Mouse (Mus musculus) lung, adult 2 months (tissue): ENCODE data around the gene Rpl29. TPM values are rescaled to one million over a fixed set of nuclear protein-coding genes. Genes with fewer than 3 reads are reported as not detected.

Source experiments
- DNase-seq: peaks from one replicate; pipeline ENCODE4 v3.0.0; 2022
- H3K4me1 ChIP-seq: fragments of 200-500 bp; 2 replicates; pipeline ENCODE4 v1.6.1; 2011; ENCODE audit warnings: low read length; ENCODE audit not compliant: control insufficient read depth, insufficient read depth
- H3K4me3 ChIP-seq: fragments of 200-500 bp; replicated peaks from 2 replicates; pipeline ENCODE3; 2011; ENCODE audit warnings: low read depth, mild to moderate bottlenecking, control low read depth, low read length; ENCODE audit errors: extremely low read depth
- CTCF ChIP-seq: fragments of 200-500 bp; IDR thresholded peaks from 2 replicates; pipeline ENCODE4 v1.5.1; 2011; ENCODE audit warnings: mild to moderate bottlenecking, low read length, control low read depth; ENCODE audit not compliant: insufficient read depth
- POLR2A ChIP-seq: fragments of 200-500 bp; IDR thresholded peaks from 2 replicates; pipeline ENCODE4 v1.6.1; 2011; ENCODE audit warnings: low read depth, mild to moderate bottlenecking, control low read depth, low read length, borderline replicate concordance; ENCODE audit errors: extremely low read depth
- WGBS: fragments of 180-500 bp; shearing (Covaris S2); methylation state at CpG from one replicate; pipeline ENCODE4 v1.1.7; 2018; 5-methylcytosine and 5-hydroxymethylcytosine counted together
- polyA plus RNA-seq: library from polyadenylated mRNA; depleted of rRNA; stranded (reverse); fragments of >200 nt; gene quantifications from 2 replicates; pipeline ENCODE4 v1.2.3, GENCODE M21; 2012

Rpl29 gene
- polyA plus RNA-seq, 1 experiment: 319 TPM

DNA sequence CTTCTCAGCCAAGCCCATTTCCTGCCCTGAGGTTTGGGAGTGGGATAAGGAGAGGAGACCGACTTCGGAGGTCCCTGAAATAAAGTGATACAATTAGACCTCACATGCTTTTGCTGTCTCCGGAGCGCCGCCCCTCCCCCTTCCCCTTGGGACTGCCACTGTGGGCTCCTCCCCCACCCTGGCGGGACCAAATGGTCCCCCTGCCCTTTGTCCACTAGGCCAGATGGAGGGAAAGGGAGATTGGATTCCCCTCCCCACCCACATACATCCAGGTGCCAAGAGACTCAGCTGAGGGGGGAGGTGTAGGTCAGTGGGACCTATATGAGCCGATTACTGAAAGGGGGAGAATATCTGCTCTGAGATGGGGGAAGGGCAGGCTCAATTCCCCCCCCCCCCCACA is 23.6 kb downstream of the Rpl29 start:
- WGBS: 20% methylated on average over 7 of the region's 7 CpGs
- peaks cover 19% of the 10 kb centered on the region for H3K4me1 ChIP-seq
- H3K4me3 ChIP-seq: no peak overlapping the region
- TF ChIP-seq POLR2A (no peak), CTCF (no peak)
- DNase-seq: no peak

DNA sequence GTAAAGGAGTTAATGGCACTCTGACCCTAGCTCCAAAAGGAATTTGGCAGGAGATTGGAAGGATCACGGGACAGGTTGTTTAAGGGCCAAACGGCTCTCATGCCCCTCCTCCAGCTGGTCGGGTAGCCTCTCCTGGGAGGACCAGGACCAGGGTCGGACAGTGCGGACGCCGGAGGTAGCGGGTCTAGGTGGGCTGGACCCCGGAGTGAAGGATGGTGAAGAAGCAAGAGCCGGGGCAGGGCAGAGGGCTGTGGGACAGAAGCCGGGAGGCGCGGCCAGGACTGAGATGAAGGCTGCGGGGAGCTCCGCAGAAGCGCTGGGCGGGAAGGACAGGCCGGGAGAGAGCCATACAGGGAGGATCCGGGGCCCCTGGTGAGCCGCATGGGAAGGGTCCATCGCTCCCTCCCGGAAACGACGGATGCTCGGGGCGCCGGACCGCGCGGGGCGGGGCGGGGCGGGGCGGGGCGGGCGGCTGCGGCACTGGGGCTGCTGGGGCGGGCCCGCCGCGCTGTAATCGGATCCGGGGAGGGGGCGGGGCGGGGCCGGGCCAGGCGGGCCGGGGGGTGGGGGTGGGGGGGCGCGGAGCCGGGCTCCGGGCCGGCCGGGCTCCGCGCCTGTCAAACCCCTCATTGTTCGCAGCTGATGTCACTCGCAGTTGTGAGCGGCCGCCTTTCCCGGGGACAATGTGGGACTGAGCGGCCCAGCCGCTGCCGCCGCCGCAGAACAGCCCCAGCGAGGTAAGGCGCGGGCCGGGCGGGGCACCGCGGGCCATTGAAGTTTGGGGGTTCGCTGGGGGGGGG is 24.2 kb downstream of the Rpl29 start, which contains the start of gene Pcbp4:
Pcbp4 (plus strand) TSS at position 21 of the 800 bp plus-strand sequence.
- under 1% methylated on average over 40 of the region's 74 CpGs for WGBS
- Histone ChIP-seq H3K4me1 (peaks cover 14% of the 10 kb centered on the region), H3K4me3 (peak within 1 kb of the TSS; percentile 73)
- peak; percentile 68 for DNase-seq
- TF ChIP-seq CTCF: no peak
- TF ChIP-seq POLR2A: no peak; the same call in 1 of the 2 replicates

DNA sequence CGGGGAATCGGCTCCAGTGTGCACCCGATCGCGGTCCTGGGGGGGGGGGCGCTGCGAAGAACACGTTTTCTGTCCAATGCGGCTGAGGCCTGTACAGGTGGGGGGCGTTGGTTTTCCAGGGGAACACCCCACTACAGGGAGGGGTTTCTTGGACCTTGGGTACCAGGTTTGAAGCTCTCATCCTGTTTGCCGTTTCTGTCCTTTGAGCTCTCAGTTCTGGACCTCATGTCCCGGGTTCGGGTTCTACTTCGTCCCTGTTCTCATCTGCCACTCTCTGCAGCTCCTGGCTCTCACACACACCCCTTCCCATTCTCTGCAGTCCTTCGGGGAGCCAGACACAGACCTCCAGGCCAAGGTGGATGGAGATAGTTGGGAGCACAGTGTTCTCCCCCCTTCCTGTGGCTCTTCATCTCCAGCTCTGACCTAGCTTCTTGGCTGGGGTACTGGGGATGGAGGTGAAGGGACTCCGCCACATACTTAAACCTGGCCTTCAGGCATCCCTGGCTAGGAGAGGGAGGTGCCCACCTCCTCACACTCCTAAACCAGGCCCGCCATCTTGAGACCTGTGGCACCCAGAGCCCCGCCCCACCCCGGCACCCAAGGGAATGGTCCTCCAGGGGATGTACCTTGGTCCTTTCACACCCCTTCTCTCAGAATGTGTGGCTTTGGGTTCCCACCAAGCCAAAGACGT is 25.0 kb downstream of the Rpl29 start:
- no peak for DNase-seq
- Histone ChIP-seq H3K4me1 (peaks cover 14% of the 10 kb centered on the region), H3K4me3 (peak overlapping the region; percentile 73)
- WGBS: 18% methylated on average over 18 of the region's 20 CpGs
- TF ChIP-seq POLR2A (no peak), CTCF (no peak)

DNA sequence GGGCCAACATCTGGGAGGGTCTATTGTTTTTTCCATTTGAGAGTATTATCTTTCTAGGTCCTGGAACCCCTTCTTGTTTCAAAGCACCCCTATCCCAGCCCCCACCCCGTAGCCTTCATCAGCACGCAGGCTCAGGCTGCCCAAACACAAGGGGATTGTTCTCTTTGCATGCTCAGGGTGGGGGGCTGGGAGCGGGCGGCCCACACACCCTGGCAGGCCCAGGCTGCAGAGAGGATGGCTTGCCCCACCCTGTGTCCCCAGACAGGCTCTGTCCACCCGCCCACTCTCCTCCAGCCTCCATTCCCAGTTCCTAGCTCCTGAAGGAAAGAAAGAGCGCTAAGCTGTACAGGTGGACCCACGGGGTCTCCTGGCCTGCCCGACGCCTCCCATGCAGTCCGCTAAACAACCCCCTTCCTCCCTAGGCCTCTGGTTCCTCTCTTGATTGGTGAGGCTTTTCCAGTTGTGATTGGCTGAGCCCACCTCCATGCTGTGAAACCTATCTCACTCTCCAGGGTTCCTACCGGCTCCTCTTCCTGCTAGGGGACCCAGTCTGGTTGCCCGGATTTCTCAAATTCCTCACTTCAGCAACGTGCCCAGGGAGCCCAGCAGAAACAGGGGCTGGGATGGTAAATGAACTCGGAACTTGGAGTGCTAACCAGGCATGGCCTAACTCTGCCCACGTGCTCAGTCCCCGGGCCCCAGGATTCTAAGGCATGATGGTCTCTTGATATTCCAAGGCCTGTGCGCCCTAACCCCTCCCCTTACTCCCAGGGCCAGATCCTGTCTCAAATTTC is 25.8 kb downstream of the Rpl29 start:
- no peak for DNase-seq
- TF ChIP-seq CTCF (no peak), POLR2A (no peak)
- WGBS: 55% methylated on average over 17 of the region's 17 CpGs
- Histone ChIP-seq H3K4me1 (peaks cover 11% of the 10 kb centered on the region), H3K4me3 (no peak overlapping the region)

DNA sequence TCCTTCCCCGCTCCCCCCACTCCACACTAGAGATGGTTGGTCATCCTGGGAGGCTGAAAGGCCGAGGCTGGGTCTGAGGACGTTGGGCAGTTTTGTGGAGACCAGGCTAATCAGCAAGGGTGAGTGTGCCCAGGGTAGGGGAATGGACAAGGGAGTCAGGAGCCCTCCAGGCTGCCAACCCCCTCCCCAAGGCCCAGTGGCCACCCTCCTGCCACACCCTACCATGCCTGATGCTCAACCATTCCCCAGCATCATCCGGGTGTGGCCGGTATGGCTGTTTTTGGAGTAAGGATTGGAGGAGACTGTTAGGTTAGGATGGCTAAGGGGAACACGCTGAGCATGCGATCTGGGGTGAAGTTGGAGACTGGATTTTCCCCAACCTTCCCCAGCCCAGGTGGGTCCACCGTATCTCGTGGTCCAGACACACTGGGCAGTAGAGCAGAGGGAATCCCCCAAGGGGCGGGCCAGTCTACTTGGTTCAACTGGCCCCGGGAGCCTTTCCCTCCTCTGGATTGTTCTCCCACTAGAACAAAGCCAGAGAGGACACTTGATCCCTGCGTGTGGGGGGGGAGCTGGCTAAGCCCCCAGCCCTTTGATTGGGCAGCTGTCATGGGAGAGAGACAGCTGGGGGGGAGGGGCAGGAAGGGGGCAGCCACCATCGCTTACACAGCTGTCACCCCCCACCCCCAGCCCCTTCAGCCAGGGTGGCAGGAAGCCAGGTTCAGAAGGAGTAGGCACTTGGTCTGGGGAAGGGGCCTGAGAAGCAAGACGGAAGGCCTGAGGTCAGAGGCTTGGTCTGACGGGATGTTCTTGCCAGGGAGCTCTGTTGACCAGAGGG is 27.3 kb downstream of the Rpl29 start:
- Histone ChIP-seq H3K4me1 (peaks cover 5% of the 10 kb centered on the region; the same call in 1 of the 2 replicates), H3K4me3 (no peak overlapping the region)
- WGBS: 60% methylated on average over 15 of the region's 15 CpGs
- DNase-seq: no peak
- TF ChIP-seq CTCF (no peak), POLR2A (no peak)

DNA sequence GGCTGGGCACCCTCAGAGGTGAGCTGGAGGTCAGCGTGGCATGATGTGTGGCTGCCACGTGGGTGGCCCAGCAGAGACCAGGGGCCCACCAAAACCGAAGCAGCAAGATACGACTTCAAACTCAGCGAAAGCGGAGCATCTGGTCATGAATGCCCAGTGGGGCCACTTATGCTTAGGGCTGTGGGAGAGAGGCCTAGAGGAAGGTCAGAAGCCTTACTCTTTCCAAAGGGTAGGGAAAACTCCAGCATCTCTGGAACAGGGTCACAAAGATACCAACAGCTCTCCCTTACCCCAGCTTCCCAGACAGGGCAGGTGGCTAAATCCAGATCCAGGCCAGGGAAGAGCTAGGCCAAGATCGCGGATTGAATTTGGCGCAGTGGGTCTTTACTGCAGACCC is 27.9 kb downstream of the Rpl29 start:
- 72% methylated on average over 9 of the region's 9 CpGs for WGBS

DNA sequence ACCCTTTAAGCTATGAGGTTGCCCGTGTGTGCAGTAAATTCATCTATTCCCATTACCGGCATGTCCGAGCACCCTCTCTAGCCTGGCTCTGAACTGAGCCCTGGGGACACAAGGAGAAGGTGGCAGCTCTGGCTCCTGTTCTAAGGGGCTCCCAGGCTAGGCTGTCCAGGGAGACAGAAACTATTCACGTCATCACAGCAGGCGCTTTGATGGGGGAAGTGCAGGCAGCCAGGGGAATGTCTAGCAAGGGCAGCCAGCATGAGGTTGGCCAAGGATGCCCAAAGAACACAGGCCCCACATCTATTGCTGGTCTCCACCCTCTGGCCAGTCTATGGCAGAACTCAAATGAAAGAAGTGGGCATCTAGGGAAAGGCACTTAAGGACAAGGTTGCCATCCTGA is 28.7 kb downstream of the Rpl29 start:
- 81% methylated on average over 5 of the region's 5 CpGs for WGBS
- Histone ChIP-seq H3K4me1 (peaks cover 4% of the 10 kb centered on the region; the same call in 1 of the 2 replicates), H3K4me3 (no peak overlapping the region)
- TF ChIP-seq POLR2A: no peak
- no peak for TF ChIP-seq CTCF
- DNase-seq: no peak

More for the DNA sequence above, 27.9 kb downstream of the Rpl29 start:
- no peak for DNase-seq
- Histone ChIP-seq H3K4me3 (no peak overlapping the region), H3K4me1 (peaks cover 5% of the 10 kb centered on the region; the same call in 1 of the 2 replicates)
- TF ChIP-seq CTCF (no peak), POLR2A (no peak)

DNA sequence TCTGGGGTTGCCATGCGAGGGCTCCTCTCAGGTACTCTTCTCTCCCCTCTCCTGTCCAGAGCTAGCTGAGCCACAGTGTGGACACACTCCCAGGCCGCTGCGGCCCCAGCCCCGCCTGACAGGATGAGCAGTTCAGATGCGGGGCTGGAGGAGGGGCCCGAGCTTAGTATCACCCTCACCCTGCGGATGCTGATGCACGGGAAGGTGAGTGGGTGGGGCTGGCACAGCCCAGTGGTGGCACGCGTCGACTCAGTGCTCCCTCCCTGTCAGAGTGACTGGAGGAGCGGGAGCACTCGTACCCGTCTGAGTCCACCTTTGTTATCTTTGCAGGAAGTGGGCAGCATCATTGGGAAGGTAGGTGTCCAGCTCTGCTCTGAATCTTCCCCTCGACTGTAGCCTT is 30.7 kb downstream of the Rpl29 start:
- no peak for TF ChIP-seq POLR2A
- no peak for TF ChIP-seq CTCF
- 77% methylated on average over 15 of the region's 15 CpGs for WGBS
- DNase-seq: no peak

More for the DNA sequence above, 30.7 kb downstream of the Rpl29 start:
- no peak overlapping the region for H3K4me3 ChIP-seq
- no peaks in the 10 kb centered on the region for H3K4me1 ChIP-seq
